Comparison of ENCODE assay signal across 13 mouse cellular contexts in the genomic region with DNA sequence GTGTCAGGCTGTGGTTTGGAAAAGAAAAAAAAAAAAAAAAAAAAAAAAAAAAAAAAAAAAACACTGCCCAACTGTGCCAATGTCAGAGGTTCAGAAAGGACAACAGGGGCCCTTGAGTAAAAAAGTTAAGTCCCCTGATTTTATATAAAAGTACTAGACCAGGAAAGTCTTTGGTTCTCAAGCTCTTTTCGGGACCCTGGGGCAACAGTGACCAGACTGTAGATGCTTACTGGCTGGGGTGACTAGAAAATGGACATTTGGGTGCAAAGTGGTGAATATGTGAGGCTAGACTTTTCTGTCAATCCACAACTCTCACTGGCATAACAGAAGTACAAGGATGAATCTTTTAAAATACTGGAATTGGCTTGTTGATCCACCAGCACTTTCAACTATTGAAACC. TPM values are rescaled to one million over a fixed set of nuclear protein-coding genes. Genes with fewer than 3 reads are reported as not detected.
A peak's percentile ranks its signal among the peaks of the same experiment; 100 is the strongest.
DNase-seq lines count a peak whose midpoint lies in the region; ATAC-seq lines count a peak whose summit lies in the region.
"Had no signal": no experiment of that assay in that cellular context is flagged by ENCODE, and none has a peak within 500 bp of the region (broad histone marks: within the 10 kb centered on the region; RNA-seq: fewer than 3 reads in every experiment).

No protein-coding gene starts in this region.

- no peak overlapping the region for H3K4me3 ChIP-seq in forebrain, embryonic 15.5 days
- no peak overlapping the region for H3K4me3 ChIP-seq in forebrain, embryonic 10.5 days
- no peak overlapping the region for H3K4me3 ChIP-seq in hindbrain, embryonic 13.5 days
- H3K4me3 ChIP-seq in hindbrain, embryonic 10.5 days, result no peak overlapping the region
- H3K4me3 ChIP-seq in hindbrain, embryonic 15.5 days, result no peak overlapping the region
- no peak overlapping the region for H3K4me3 ChIP-seq in midbrain, embryonic 15.5 days
- H3K4me3 ChIP-seq: erythroblast, embryonic 14.5 days; liver, embryonic 13.5 days had no signal

- H3K27me3 ChIP-seq in forebrain, embryonic 15.5 days, result peaks cover 6% of the 10 kb centered on the region; the same call in 1 of the 2 replicates
- H3K27me3 ChIP-seq in forebrain, embryonic 10.5 days (ENCODE audit: poor library complexity, severe bottlenecking), result peaks cover 79% of the 10 kb centered on the region
- H3K27me3 ChIP-seq in hindbrain, embryonic 13.5 days, result peaks cover 33% of the 10 kb centered on the region
- peaks cover 83% of the 10 kb centered on the region for H3K27me3 ChIP-seq in hindbrain, embryonic 10.5 days (ENCODE audit: insufficient read depth, poor library complexity, severe bottlenecking)
- peaks cover 7% of the 10 kb centered on the region; the same call in 1 of the 2 replicates for H3K27me3 ChIP-seq in hindbrain, embryonic 15.5 days
- no peaks in the 10 kb centered on the region for H3K27me3 ChIP-seq in midbrain, embryonic 15.5 days (replicated peaks)

- H3K4me2 ChIP-seq in forebrain, embryonic 15.5 days (replicated peaks), result 0 out of 2 replicates have a peak overlapping the region, but pooled peaks have one; percentile 99
- H3K4me2 ChIP-seq in hindbrain, embryonic 13.5 days, result peak overlapping the region; percentile 95; the same call in 1 of the 2 replicates
- H3K4me2 ChIP-seq in hindbrain, embryonic 15.5 days, result peak overlapping the region; percentile 98
- H3K4me2 ChIP-seq in midbrain, embryonic 15.5 days, result peak overlapping the region; percentile 96; the same call in 1 of the 2 replicates

- H3K9ac ChIP-seq in forebrain, embryonic 15.5 days (replicated peaks), result no peak overlapping the region
- no peak overlapping the region for H3K9ac ChIP-seq in hindbrain, embryonic 13.5 days
- no peak overlapping the region for H3K9ac ChIP-seq in hindbrain, embryonic 15.5 days
- H3K9ac ChIP-seq in midbrain, embryonic 15.5 days, result no peak overlapping the region
- H3K9ac ChIP-seq: kidney, embryonic 15.5 days; liver, embryonic 13.5 days had no signal

- 87% methylated on average over 1 of the region's 1 CpGs for WGBS in forebrain, embryonic 15.5 days
- WGBS in forebrain, embryonic 10.5 days, result 62% methylated on average over 1 of the region's 1 CpGs
- WGBS in hindbrain, embryonic 13.5 days, result 82% methylated on average over 1 of the region's 1 CpGs
- 71% methylated on average over 1 of the region's 1 CpGs for WGBS in hindbrain, embryonic 10.5 days
- 84% methylated on average over 1 of the region's 1 CpGs for WGBS in hindbrain, embryonic 15.5 days
- WGBS in midbrain, embryonic 15.5 days, result 70% methylated on average over 1 of the region's 1 CpGs

- DNase-seq in forebrain, embryonic 10.5 days (ENCODE audit: extremely low spot score, low spot score), result no peak
- no peak for DNase-seq in hindbrain, embryonic 10.5 days (ENCODE audit: low spot score)
- DNase-seq in spleen, postnatal 4 days (ENCODE audit: low spot score in 2 of 2), result no peak
- DNase-seq in B cell, adult 2 months, result no peak
- DNase-seq: liver, embryonic 13.5 days had no signal

- H3K27ac ChIP-seq in forebrain, embryonic 15.5 days (replicated peaks), result no peak overlapping the region
- no peak overlapping the region for H3K27ac ChIP-seq in forebrain, embryonic 10.5 days
- H3K27ac ChIP-seq in hindbrain, embryonic 13.5 days, result no peak overlapping the region
- no peak overlapping the region for H3K27ac ChIP-seq in hindbrain, embryonic 10.5 days
- no peak overlapping the region for H3K27ac ChIP-seq in hindbrain, embryonic 15.5 days (replicated peaks)
- H3K27ac ChIP-seq in midbrain, embryonic 15.5 days, result no peak overlapping the region
- H3K27ac ChIP-seq: kidney, embryonic 15.5 days; liver, embryonic 13.5 days had no signal

- peaks cover 17% of the 10 kb centered on the region for H3K4me1 ChIP-seq in forebrain, embryonic 15.5 days
- peaks cover 34% of the 10 kb centered on the region for H3K4me1 ChIP-seq in forebrain, embryonic 10.5 days
- H3K4me1 ChIP-seq in hindbrain, embryonic 13.5 days (replicated peaks), result peaks cover 19% of the 10 kb centered on the region
- H3K4me1 ChIP-seq in hindbrain, embryonic 10.5 days (replicated peaks), result peaks cover 26% of the 10 kb centered on the region
- peaks cover 28% of the 10 kb centered on the region for H3K4me1 ChIP-seq in hindbrain, embryonic 15.5 days (replicated peaks)
- peaks cover 16% of the 10 kb centered on the region for H3K4me1 ChIP-seq in midbrain, embryonic 15.5 days

- no peaks in the 10 kb centered on the region for H3K36me3 ChIP-seq in forebrain, embryonic 15.5 days
- H3K36me3 ChIP-seq in forebrain, embryonic 10.5 days (replicated peaks), result no peaks in the 10 kb centered on the region
- no peaks in the 10 kb centered on the region for H3K36me3 ChIP-seq in hindbrain, embryonic 13.5 days
- no peaks in the 10 kb centered on the region for H3K36me3 ChIP-seq in hindbrain, embryonic 10.5 days
- no peaks in the 10 kb centered on the region for H3K36me3 ChIP-seq in hindbrain, embryonic 15.5 days
- no peaks in the 10 kb centered on the region for H3K36me3 ChIP-seq in midbrain, embryonic 15.5 days (replicated peaks)
- H3K36me3 ChIP-seq: kidney, embryonic 15.5 days; liver, embryonic 13.5 days had no signal

- ATAC-seq in forebrain, embryonic 15.5 days (replicated peaks), result no peak
- ATAC-seq in hindbrain, embryonic 13.5 days (ENCODE audit: low FRiP score), result no peak
- no peak for ATAC-seq in hindbrain, embryonic 15.5 days (ENCODE audit: low FRiP score, low read depth)
- ATAC-seq in midbrain, embryonic 15.5 days (replicated peaks), result no peak
- ATAC-seq: activated CD4-positive, CD25-positive, alpha-beta regulatory T cell, adult 4 months had no signal

- H3K9me3 ChIP-seq in forebrain, embryonic 15.5 days, result no peaks in the 10 kb centered on the region
- H3K9me3 ChIP-seq in forebrain, embryonic 10.5 days, result no peaks in the 10 kb centered on the region
- H3K9me3 ChIP-seq in hindbrain, embryonic 13.5 days, result no peaks in the 10 kb centered on the region
- no peaks in the 10 kb centered on the region for H3K9me3 ChIP-seq in hindbrain, embryonic 10.5 days
- H3K9me3 ChIP-seq in hindbrain, embryonic 15.5 days, result no peaks in the 10 kb centered on the region
- no peaks in the 10 kb centered on the region for H3K9me3 ChIP-seq in midbrain, embryonic 15.5 days
- H3K9me3 ChIP-seq: kidney, embryonic 15.5 days; liver, embryonic 13.5 days; megakaryocyte, embryonic 14.5 days had no signal

RNA-seq across cellular contexts. Expression of a gene that starts 1.1 kb away (rescaled TPM):
- polyA plus RNA-seq in forebrain, embryonic 15.5 days (2015; fragmentation: Nextera tagmentation; extraction: Ambion mirVana), result 115 and 143 TPM in 2 replicates
- 8.4 and 9.5 TPM in 2 replicates for polyA plus RNA-seq in forebrain, embryonic 10.5 days (2016; fragmentation: Nextera tagmentation; extraction: Ambion mirVana)
- polyA plus RNA-seq in hindbrain, embryonic 13.5 days (2015; fragmentation: Nextera tagmentation; extraction: Ambion mirVana), result 47.2 and 61.1 TPM in 2 replicates
- 9.2 TPM in 2 replicates for polyA plus RNA-seq in hindbrain, embryonic 10.5 days (2016; fragmentation: Nextera tagmentation; extraction: Ambion mirVana)
- polyA plus RNA-seq in hindbrain, embryonic 15.5 days (2015; fragmentation: Nextera tagmentation; extraction: Ambion mirVana), result 54.2 and 56.7 TPM in 2 replicates
- 65.7 and 68.2 TPM in 2 replicates for polyA plus RNA-seq in midbrain, embryonic 15.5 days (2015; fragmentation: Nextera tagmentation; extraction: Ambion mirVana)
